Mouse (Mus musculus): ENCODE measurements at regions not wholly inside any gene's neighbourhood (a gene's known extent, or its start where the extent isn't known, plus 50 kb on each side); places are given as distances from the start of the nearest gene placed in this dataset.
"Not testable (repeated sequence)": the region's sequence is repeated elsewhere in the genome, so short reads cannot be mapped to it uniquely, and the experiment has no call there.

DNA sequence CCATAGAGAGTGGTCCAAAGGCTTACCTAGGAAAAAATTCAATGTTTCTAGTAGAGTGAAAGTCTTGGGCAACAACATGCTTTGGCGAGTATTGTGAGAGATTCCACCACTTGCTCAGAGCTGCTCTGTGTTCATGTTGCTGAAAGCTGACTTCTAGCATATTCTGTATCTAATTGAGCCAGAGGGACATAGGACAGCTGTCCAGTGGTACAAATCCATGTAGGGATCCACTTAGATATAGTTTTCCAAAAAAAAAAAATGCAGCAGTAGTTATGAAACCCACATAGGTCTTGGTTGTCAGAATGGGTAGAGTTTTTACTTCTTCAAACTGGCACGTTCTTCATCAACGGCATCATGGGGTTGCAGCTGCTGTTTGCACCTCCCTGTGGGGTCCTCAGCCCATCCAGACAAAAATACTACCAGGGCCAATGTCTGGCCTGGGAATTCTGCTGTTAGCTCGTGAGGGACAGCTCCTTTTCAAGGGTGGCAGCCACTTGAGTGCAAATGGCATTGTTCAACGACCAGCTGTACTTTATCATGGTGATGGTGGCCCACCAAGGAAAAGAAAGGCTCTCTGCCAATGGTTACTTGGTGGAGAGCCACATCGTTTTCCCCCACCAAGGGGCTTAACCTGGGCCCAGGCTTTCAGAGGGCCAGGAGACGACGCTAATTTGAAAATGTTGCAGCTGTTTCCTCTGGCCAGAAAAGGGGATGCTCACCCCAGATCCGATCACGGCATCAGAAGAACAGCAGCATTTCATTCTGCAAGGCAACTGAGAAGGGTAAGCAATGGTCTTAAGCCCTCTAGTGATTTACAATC is 181.4 kb downstream of the Cdca7 start:
- 74% methylated on average over 10 of the region's 10 CpGs for WGBS
- TF ChIP-seq CTCF (IDR thresholded peaks at IDR 0.05; ENCODE audit: extremely low read depth, insufficient read length, insufficient replicate concordance, low read depth, low read length) (no peak), POLR2A (IDR thresholded peaks at IDR 0.05; ENCODE audit: low read depth, low read length) (no peak)
- Histone ChIP-seq H3K4me3 (ENCODE audit: low read depth, low read length) (no peak overlapping the region), H3K27ac (ENCODE audit: insufficient read depth, low read depth, low read length) (no peak overlapping the region), H3K36me3 (ENCODE audit: control insufficient read depth, insufficient read depth, low read length) (no peaks in the 10 kb centered on the region), H3K4me1 (ENCODE audit: control insufficient read depth, insufficient read depth, insufficient read length, low read length) (no peaks in the 10 kb centered on the region), H3K27me3 (ENCODE audit: control insufficient read depth, insufficient read depth, low read length) (no peaks in the 10 kb centered on the region)

DNA sequence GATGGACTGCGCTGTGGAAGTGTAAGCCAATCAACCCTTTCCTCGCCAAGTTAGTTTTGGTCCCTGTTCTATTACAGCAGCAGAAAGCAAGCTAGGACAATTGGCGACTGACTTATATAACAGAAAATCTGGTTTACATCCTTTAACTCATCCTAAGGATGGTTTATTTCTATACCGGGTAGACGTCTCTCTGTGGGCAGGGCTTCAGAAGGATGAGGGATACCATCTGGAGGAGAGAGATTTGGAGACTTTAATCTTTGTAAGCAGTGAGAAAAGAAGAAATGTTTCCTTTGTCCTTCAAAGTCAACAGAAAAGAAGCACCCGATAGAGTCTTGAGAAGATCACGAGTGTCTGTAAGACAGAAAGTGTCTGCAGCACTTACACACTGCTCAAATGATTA is 186.4 kb downstream of the Cdca7 start:
- 82% methylated on average over 7 of the region's 7 CpGs for WGBS
- Histone ChIP-seq H3K27ac (ENCODE audit: insufficient read depth, low read depth, low read length) (no peak overlapping the region), H3K4me3 (ENCODE audit: low read depth, low read length) (no peak overlapping the region), H3K4me1 (ENCODE audit: control insufficient read depth, insufficient read depth, insufficient read length, low read length) (no peaks in the 10 kb centered on the region), H3K36me3 (ENCODE audit: control insufficient read depth, insufficient read depth, low read length) (no peaks in the 10 kb centered on the region), H3K27me3 (ENCODE audit: control insufficient read depth, insufficient read depth, low read length) (no peaks in the 10 kb centered on the region)
- no peak for TF ChIP-seq CTCF (IDR thresholded peaks at IDR 0.05; ENCODE audit: extremely low read depth, insufficient read length, insufficient replicate concordance, low read depth, low read length)
- no peak for TF ChIP-seq POLR2A (IDR thresholded peaks at IDR 0.05; ENCODE audit: low read depth, low read length)

DNA sequence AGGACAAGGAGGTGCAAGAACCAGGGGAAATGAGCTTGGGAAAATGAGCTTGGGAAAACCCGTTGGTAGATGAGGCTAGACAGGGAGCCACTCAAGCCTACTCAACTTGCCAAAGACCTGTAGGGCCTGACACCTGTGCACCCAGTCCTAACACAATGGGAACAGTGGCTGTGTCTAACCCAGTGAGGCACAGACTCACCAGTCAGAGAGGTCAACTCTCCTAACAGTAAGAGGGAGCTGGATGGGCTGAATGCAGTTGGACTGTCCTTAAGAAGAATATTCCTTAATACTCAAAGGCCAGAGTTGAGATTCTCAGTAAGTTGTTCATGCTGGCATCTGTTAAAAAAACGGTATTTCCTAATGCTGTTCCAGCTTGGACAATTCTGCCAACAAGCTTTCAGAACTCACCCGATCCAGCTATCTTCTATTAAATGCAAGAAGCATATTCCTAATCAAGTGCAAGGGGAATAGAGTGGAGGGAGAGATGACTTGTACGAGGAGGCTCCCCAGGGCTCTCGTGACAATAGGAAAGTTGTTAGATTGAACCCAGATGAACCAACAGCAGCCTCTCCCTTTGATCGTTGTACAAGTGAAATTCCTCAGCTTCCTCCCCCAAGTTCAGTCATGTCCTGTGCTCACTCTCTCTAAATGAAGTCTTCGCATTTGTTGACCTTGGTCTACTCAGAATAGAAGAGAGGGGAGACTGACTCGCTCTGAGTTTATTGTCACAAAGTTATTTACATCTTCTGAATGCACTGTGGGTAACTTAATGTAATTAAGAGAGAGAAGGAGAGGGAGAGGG is 187.2 kb downstream of the Cdca7 start:
- 71% methylated on average over 8 of the region's 8 CpGs for WGBS
- no peaks in the 10 kb centered on the region for H3K4me1 ChIP-seq (ENCODE audit: control insufficient read depth, insufficient read depth, insufficient read length, low read length)

DNA sequence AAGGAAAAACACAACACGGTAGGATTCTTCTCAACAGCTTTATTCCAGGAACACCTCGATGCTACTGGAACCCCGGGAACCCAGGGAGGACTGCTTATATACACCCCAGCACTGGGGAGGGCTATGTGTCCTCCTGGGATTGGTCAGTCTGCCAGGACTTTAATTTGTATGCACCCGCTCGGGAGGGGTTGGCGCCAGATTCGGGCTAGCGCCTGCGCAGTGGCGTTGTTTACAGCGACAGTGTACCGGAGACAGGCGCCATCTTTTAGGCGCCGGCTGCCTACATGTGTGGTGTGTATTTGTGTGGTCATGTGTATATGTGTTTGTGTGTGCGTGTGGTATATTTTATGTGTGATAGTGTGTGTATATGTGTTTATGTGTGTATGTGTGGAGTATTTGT is 191.4 kb downstream of the Cdca7 start:
- not testable (repeated sequence) for H3K4me1 ChIP-seq (ENCODE audit: control insufficient read depth, insufficient read depth, insufficient read length, low read length); H3K4me3 ChIP-seq (ENCODE audit: low read depth, low read length); H3K27me3 ChIP-seq (ENCODE audit: control insufficient read depth, insufficient read depth, low read length); H3K27ac ChIP-seq (ENCODE audit: insufficient read depth, low read depth, low read length); H3K36me3 ChIP-seq (ENCODE audit: control insufficient read depth, insufficient read depth, low read length)
- 95% methylated on average over 16 of the region's 16 CpGs for WGBS

More for the DNA sequence above, 187.2 kb downstream of the Cdca7 start:
- H3K27ac ChIP-seq (ENCODE audit: insufficient read depth, low read depth, low read length), result no peak overlapping the region
- H3K36me3 ChIP-seq (ENCODE audit: control insufficient read depth, insufficient read depth, low read length), result no peaks in the 10 kb centered on the region
- TF ChIP-seq POLR2A (IDR thresholded peaks at IDR 0.05; ENCODE audit: low read depth, low read length) (no peak), CTCF (IDR thresholded peaks at IDR 0.05; ENCODE audit: extremely low read depth, insufficient read length, insufficient replicate concordance, low read depth, low read length) (no peak)
- no peaks in the 10 kb centered on the region for H3K27me3 ChIP-seq (ENCODE audit: control insufficient read depth, insufficient read depth, low read length)
- no peak overlapping the region for H3K4me3 ChIP-seq (ENCODE audit: low read depth, low read length)

DNA sequence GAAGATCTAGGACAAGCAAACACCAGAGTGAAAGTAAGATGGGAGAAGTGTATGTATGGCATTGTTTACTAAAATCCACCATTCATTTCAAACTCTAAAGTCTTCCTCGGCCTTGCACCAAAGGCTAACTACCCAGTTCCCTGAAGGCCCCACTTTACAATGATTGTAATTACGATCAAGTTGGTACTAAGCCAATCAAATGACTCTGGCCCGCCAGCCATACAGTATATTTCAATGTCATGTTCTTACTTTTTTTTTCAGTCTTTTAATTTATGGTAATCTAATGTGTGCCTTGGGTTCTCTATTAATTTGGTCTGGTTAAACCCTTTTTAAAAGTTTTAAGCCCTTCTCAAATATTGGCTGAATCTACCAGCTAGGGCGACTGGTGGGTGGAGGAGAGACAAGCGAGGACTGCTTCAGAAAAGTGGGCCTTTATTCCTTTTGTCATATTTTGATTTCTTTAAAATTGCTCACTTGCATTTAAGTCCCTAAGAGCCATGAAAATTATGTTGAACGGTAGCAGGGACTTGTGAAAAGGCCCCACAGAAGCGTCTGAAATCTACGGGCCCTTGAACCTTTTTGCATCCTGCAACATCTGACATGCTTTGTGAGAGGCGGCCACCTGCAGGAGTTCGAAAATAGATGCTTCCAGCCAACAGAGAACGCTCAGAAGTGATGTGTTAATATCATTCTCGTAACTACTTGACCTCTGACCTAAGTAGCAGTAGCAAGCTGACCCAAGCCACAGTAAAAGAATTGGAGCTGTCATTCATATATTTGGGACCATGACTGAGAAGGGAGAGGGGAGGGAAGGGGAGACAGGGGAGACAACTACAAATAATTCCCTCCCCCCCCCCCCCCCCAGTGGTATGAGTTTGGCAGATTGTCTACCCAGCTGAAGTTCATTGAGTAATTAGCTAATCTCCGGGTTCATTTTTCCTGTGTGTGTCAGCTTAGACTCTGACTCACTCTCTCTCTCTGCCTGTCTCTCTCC is 197.2 kb downstream of the Cdca7 start:
- TF ChIP-seq POLR2A (IDR thresholded peaks at IDR 0.05; ENCODE audit: low read depth, low read length) (no peak), CTCF (IDR thresholded peaks at IDR 0.05; ENCODE audit: extremely low read depth, insufficient read length, insufficient replicate concordance, low read depth, low read length) (no peak)
- Histone ChIP-seq H3K27ac (ENCODE audit: insufficient read depth, low read depth, low read length) (no peak overlapping the region), H3K4me3 (ENCODE audit: low read depth, low read length) (no peak overlapping the region), H3K4me1 (ENCODE audit: control insufficient read depth, insufficient read depth, insufficient read length, low read length) (no peaks in the 10 kb centered on the region), H3K27me3 (ENCODE audit: control insufficient read depth, insufficient read depth, low read length) (no peaks in the 10 kb centered on the region), H3K36me3 (ENCODE audit: control insufficient read depth, insufficient read depth, low read length) (no peaks in the 10 kb centered on the region)
- WGBS, result 61% methylated on average over 13 of the region's 13 CpGs

DNA sequence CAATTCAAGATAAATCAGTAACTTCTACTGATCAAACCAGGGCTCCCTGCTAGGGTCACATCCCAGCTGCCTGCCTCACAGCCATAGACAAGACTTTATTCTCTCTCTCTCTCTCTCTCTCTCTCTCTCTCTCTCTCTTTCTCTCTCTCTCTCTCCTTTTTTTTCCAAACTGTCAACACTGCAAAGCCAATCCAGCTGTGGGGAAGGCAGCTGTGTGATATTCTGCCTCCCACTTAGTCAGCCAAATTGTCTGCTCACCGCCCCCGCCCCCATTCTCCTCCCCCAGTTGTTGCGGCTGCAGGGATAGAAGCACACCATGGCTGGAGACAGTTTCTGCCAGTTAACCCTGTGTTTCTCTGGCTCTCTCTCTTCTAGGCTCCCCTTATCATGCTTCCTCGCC is 198.3 kb downstream of the Cdca7 start:
- no peaks in the 10 kb centered on the region for H3K4me1 ChIP-seq (ENCODE audit: control insufficient read depth, insufficient read depth, insufficient read length, low read length)
- TF ChIP-seq POLR2A (IDR thresholded peaks at IDR 0.05; ENCODE audit: low read depth, low read length) (no peak), CTCF (IDR thresholded peaks at IDR 0.05; ENCODE audit: extremely low read depth, insufficient read length, insufficient replicate concordance, low read depth, low read length) (no peak)
- H3K27ac ChIP-seq (ENCODE audit: insufficient read depth, low read depth, low read length), result no peak overlapping the region
- H3K36me3 ChIP-seq (ENCODE audit: control insufficient read depth, insufficient read depth, low read length), result no peaks in the 10 kb centered on the region
- no peaks in the 10 kb centered on the region for H3K27me3 ChIP-seq (ENCODE audit: control insufficient read depth, insufficient read depth, low read length)
- 51% methylated on average over 4 of the region's 4 CpGs for WGBS
- H3K4me3 ChIP-seq (ENCODE audit: low read depth, low read length), result no peak overlapping the region

Measured in small intestine, adult 2 months (tissue).